Mouse (Mus musculus) CD4-positive, CD25-positive, alpha-beta regulatory T cell (primary cell): ENCODE data around the gene Gpr25. TPM values are rescaled to one million over a fixed set of nuclear protein-coding genes. Genes with fewer than 3 reads are reported as not detected.

ENCODE experiments used
- polyA plus RNA-seq: library from polyadenylated mRNA; unstranded; fragments of 100-300 nt; shearing (Covaris generic); gene quantifications from one replicate; pipeline ENCODE4 v1.2.1, GENCODE M21; 2017

Gene Gpr25
- polyA plus RNA-seq = 0.18 TPM

DNA sequence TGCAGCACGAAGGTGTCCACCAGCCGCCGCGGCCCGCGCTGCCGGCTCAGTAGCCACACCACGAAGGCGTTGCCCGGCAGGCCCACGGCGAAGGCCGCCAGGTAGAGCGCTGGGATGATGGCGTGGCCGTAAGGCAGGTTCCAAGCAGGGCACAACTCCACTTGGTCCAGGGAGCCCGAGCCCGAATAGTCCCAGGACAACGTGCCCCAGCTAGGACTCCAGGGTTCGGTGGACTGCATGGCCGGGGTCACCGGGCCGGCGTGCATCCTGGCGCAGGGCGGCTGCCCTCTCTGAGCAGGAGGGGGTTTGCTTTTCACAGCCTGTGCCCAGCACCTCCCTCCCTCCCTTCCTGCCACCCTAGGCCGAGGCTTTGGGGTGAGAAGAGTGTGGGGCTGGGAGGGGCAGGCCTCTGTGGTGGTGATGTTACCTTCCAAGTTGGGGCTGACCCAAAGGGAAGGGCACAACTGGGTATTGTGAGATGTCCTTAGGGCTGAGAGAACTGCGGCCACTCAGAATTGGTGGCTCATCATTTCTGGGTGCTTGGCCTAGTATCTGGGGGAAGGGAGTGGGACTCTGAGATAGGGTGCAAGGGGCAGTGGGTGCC, at the start of gene Gpr25:
Gene Gpr25, minus strand, starts transcription at position 239 of the 604 bp plus-strand sequence.

DNA sequence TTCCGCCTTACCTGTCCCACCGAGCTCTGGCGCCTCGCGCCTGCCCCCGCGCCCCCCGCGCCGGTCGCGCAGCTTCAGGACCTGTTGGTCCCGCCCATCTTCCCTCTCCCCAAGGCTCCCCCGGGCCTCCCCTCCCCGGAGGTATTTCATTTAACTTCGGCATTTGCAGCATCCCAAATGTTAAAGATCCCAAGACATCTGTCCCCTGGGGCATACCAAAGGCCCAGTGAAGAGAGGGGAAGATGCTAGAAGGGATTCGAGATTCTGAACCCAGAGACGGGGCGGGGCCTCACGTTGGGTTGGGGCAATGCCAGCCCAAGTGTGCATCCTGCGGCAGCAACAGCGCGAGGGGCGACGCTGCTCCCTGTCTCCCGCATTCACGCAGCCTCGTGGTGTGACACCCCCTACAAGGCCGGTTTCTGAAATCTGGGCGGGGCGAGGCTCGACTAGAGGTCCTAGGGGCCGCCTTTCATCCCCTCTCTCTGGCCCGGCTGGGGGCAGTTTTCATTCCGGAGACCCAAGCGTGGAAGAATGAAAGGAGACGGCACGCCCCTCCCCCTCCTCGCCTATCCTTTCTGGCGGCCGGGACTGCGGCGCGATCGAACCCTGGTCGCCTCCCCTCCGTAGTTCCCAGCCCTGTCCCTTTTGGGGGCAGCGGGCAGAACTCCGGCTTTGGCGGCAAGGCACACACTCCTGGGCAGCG, 26.6 kb downstream of the Gpr25 start, which contains the start of gene Inava:
Gene Inava, minus strand, starts transcription at position 373 of the 703 bp plus-strand sequence.

DNA sequence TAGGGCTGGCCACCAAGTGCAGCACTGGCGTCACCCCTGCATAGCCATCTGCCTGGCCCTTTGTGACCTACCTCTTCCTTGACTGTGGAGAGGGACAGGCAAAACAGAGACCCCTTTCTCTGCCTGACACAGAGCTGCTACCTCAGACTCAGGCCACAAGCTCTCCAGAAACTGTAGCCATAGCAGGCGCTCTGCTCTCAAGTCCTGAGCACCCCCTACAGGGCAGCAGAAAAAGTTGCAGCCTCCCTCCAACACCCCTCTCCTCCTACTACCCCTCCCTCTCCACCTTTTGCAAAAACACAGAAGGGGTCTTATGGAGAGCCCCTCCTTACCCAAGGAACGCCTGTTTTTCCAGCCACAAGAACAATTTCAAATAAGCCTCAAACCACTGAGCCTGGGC, 47.9 kb downstream of the Gpr25 start, which contains the start of gene Mroh3:
Gene Mroh3, minus strand, starts transcription at position 26 of the 400 bp plus-strand sequence.

Other genes starting within 250 kb of the Gpr25 start
- not detected for gene Ascl5, start 210.1 kb downstream of the Gpr25 start, polyA plus RNA-seq
- 1.7 TPM for gene Cacna1s, start 208.1 kb downstream of the Gpr25 start, polyA plus RNA-seq
- gene Kif21b, start 129.5 kb downstream of the Gpr25 start, polyA plus RNA-seq = 62.5 TPM
- not detected for gene Mroh3, start 48.0 kb downstream of the Gpr25 start, polyA plus RNA-seq
- not detected for gene Inava, start 26.6 kb downstream of the Gpr25 start, polyA plus RNA-seq
- 12.5 TPM for gene Camsap2, start 85.2 kb upstream of the Gpr25 start, polyA plus RNA-seq
- 18.5 TPM for gene Ddx59, start 154.4 kb upstream of the Gpr25 start, polyA plus RNA-seq
- gene Kif14, start 205.5 kb upstream of the Gpr25 start, polyA plus RNA-seq = 0.32 TPM